Mouse (Mus musculus): ENCODE results near the gene Olfr828.

Olfr828 gene

DNA sequence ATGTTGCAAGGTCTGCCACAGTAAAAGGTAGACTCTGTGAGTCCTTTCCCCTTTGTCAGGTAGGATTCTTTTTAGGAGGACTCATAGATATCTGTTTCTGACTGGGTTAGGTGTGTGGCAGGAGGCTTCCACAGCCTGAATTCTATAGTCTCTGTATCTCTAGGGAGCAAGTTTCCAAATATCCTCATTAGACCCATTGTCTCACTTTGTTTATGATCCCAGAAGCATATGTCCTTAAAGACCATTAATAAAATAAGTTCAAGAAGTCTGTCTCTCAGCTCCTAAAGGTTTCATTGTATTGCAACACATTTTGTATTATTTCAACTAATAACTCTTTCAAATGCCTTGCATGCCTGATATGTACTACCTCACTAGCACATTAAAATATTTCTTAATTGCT is at the start of gene Olfr828:
TSS of gene Olfr828 (minus strand) at position 101 of the 400 bp plus-strand sequence.
- DNase-seq (ENCODE audit: low spot score), result no peak

DNA sequence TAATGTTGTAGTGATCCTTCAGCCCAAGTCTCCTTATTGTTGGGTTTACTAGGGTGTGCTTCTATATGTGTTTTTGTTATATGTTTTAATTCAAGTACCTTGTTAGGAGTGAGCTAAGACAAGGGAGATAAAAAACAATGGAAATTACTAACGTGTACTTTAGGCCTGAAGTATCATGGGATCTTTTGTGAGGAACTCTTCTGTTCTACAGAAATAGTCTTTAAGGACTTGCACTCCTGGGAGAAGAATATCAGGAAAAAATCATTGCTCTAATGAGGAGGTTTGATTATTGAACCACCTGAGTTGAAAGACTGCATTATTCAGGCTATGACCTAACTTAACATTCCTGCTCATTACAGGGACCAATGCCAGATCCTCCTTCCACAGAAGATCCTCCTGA is 35.3 kb upstream of the Olfr828 start, which contains the start of gene Olfr829:
TSS of gene Olfr829 (plus strand) at position 301 of the 400 bp plus-strand sequence.
- DNase-seq (ENCODE audit: low spot score), result no peak

DNA sequence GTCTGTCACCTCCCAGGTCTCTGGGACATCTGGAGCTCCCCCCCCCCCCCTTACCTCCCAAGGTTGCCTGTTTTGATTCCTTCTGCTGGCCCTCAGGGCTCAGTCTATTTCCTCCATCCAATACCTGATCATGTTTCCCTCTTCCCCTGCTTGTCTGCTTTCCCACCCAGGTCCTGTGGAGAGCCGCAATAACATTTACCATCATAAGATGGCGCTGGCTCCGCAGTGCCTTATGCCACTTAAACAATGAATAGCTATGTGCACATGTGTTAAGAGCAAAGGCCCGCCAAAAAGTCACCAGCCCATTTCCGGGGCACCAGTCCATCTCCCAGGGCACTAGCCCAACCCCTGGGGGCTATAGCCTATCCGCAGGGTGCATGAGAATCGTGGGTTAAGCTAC is 34.0 kb downstream of the Olfr828 start:
- no peak for DNase-seq (ENCODE audit: low spot score)

DNA sequence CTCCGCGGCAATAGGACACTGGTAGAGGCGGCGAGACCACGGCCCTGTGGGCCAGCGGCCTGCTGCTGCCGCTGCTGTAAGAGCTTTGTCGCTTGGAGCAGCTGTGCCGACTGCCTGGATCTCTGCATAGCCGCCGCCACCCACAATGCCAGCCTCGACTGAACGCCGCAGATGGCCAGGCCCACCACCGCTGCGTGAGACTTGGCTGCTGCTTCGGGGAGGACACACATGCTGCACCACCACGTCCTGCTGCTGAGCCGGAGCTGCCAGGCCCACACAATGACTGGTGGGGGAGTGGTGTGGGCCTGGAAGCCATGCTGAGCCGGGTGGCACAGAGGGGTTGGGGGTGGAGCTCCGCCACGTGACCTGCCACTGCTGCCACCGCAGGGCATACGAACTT is 39.9 kb downstream of the Olfr828 start:
- DNase-seq (ENCODE audit: low spot score), result no peak

DNA sequence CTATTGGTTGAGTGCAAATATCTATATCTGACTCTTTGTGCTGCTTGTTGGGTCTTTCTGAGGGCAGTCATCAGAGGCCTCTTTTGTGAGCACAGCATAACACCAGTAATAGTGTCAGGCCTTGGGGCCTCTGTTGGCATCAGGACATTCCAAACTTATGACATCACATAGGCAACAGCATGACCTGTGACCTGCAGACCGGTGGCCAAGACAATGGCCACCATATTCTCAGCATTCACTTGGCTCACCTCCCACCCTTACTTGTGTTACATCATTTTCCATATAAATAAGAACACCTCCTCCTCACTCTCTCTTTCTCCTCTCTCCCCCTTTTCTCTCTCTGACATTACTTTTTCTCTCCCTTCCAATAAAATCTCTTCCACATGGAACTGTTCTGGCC is 40.3 kb downstream of the Olfr828 start:
- no peak for DNase-seq (ENCODE audit: low spot score)

Data from urinary bladder, postnatal 10 days (tissue).